Mouse (Mus musculus) mouse embryonic stem cell (cell line): ENCODE measurements around the gene Oscar.
"Not testable (repeated sequence)": the region's sequence is repeated elsewhere in the genome, so short reads cannot be mapped to it uniquely, and the experiment has no call there.

Experiments used
- in situ Hi-C, 2 experiments: fragments of 300-500 bp; cut with MboI; formaldehyde crosslinking; loops; 1 replicate in 1 of 2; 3 replicates in 1 of 2; pipeline ENCODE4 v1.14.3; 2019 to 2020; ENCODE audit warnings: low sequenced_read_pairs in 2 of 2, low pct_unique_long_range_greater_than_20kb in 1 of 2, mixed read lengths in 1 of 2; ENCODE audit not compliant: unreplicated experiment in 1 of 2

Oscar gene

GRCm38 (mm10) chr7:3578196-3578595 lies 37.8 kb downstream of the Oscar start:
- in situ Hi-C loops, result no loop called here

GRCm38 (mm10) chr7:3576354-3577124 lies 39.4 kb downstream of the Oscar start:
- in situ Hi-C loops, result no loop called here

- in situ Hi-C loops, result no loop called here
Measured at GRCm38 (mm10) chr7:3574216-3574615, 41.7 kb downstream of the Oscar start.

GRCm38 (mm10) chr7:3571847-3572246 lies 44.1 kb downstream of the Oscar start:
- in situ Hi-C loops, result no loop called here

- in situ Hi-C loops, result not testable (repeated sequence)
Measured at GRCm38 (mm10) chr7:3570580-3570979, 45.4 kb downstream of the Oscar start.

GRCm38 (mm10) chr7:3569725-3570124 lies 46.2 kb downstream of the Oscar start:
- in situ Hi-C loops, result no loop called here

- in situ Hi-C loops, result no loop called here
Measured at GRCm38 (mm10) chr7:3567336-3567735, 48.6 kb downstream of the Oscar start.
